Mouse (Mus musculus) hindbrain, embryonic 10.5 days (tissue): Measurements from ENCODE around the gene 4930467E23Rik. TPM values are rescaled to one million over a fixed set of nuclear protein-coding genes. Genes with fewer than 3 reads are reported as not detected.
"Not testable (repeated sequence)": the region's sequence is repeated elsewhere in the genome, so short reads cannot be mapped to it uniquely, and the experiment has no call there.

Experiments
- DNase-seq: peaks from one replicate; pipeline ENCODE4 v3.0.0-alpha.2; 2017; ENCODE audit warnings: low spot score
- H3K27ac ChIP-seq: fragments of 300-500 bp; sonication (generic); 2 replicates; pipeline ENCODE4 v1.5.1; 2016; ENCODE audit warnings: mild to moderate bottlenecking, moderate library complexity
- H3K27me3 ChIP-seq: fragments of 300-500 bp; sonication (generic); 2 replicates; pipeline ENCODE4 v1.6.1; 2016; ENCODE audit warnings: mild to moderate bottlenecking; ENCODE audit not compliant: poor library complexity, insufficient read depth, severe bottlenecking
- H3K36me3 ChIP-seq: fragments of 300-500 bp; sonication (generic); 2 replicates; pipeline ENCODE4 v1.6.1; 2016; ENCODE audit warnings: mild to moderate bottlenecking, moderate library complexity
- H3K4me1 ChIP-seq: fragments of 300-500 bp; sonication (generic); replicated peaks from 2 replicates; pipeline ENCODE4 v1.6.1; 2016; ENCODE audit warnings: mild to moderate bottlenecking
- H3K4me3 ChIP-seq: fragments of 300-500 bp; sonication (generic); 2 replicates; pipeline ENCODE4 v1.5.1; 2016; ENCODE audit warnings: mild to moderate bottlenecking, moderate library complexity
- H3K9me3 ChIP-seq: fragments of 300-500 bp; sonication (generic); 2 replicates; pipeline ENCODE4 v1.6.1; 2016; ENCODE audit warnings: mild to moderate bottlenecking, moderate library complexity
- WGBS: fragments of 180-500 bp; shearing (Covaris S2); methylation state at CpG from one replicate; pipeline ENCODE4 v1.1.7; 2016; 5-methylcytosine and 5-hydroxymethylcytosine counted together
- polyA plus RNA-seq: library from polyadenylated mRNA; unstranded; fragments of >200 nt; fragmentation: Nextera tagmentation; extraction: Ambion mirVana; gene quantifications from 2 replicates; pipeline ENCODE4 v1.2.1, GENCODE M21; 2016

The 4930467E23Rik gene
- polyA plus RNA-seq, 1 experiment from 2014 or later, result 0.07 TPM

DNA sequence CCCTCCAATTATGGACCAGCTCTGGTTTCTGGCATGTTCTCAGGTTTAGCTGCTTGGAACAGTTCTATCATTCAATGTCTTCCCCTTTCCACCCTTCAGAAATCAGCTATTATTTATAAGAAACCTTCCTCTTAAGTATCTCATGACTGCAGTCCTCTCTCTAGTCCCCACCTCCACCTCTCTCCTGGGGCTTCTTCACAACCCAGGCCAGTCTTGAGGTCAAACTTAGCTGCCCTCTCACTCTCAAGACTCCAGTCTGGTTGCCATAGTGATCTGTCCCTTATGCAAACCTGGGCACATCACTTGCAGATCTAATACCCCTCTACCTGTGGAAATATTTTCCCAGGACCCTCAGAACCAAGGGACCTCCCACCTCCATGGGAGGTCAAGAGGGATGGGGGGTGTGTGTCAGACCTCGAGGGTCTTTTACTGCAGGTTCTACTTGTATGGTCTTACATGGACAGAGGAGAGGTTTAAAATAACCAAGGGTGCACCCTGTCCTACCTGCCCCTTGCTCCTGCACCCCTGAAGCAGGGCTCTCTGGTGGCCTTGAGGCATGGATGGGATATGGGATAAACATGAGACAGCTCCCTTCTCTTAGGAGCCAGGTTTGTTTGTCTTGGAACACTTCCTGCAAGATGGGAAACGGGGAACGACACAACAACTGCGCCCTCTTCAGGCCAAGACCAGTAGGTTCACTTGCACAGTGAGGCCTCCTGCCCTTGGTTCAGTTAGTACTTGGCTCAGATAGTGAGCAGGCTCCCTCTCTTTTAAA, 24.7 kb upstream of the 4930467E23Rik start:
- DNase-seq, H3K4me3 ChIP-seq, H3K4me1 ChIP-seq, H3K27me3 ChIP-seq, H3K27ac ChIP-seq, H3K36me3 ChIP-seq: not testable (repeated sequence)
- H3K9me3 ChIP-seq, result peaks cover 17% of the 10 kb centered on the region
- WGBS, result 52% methylated on average over 4 of the region's 4 CpGs

DNA sequence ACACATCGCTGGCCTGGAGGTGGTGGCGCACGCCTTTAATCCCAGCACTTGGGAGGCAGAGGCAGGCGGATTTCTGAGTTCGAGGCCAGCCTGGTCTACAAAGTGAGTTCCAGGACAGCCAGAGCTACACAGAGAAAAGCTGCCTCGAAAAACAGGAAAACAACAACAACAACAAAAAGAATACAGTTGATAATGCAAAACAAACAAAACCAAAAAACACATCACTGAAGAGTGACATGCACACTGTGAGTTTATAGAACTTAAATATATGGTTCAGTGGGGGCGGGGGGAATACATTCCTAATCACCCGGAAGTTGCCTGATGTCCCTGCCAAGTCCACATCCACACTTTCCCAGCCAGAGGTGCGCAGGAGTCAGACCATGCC, 24.2 kb upstream of the 4930467E23Rik start:
- not testable (repeated sequence) for H3K27me3 ChIP-seq, H3K4me3 ChIP-seq, H3K36me3 ChIP-seq, H3K27ac ChIP-seq, H3K4me1 ChIP-seq, DNase-seq
- 77% methylated on average over 9 of the region's 9 CpGs for WGBS
- H3K9me3 ChIP-seq, result peaks cover 17% of the 10 kb centered on the region

DNA sequence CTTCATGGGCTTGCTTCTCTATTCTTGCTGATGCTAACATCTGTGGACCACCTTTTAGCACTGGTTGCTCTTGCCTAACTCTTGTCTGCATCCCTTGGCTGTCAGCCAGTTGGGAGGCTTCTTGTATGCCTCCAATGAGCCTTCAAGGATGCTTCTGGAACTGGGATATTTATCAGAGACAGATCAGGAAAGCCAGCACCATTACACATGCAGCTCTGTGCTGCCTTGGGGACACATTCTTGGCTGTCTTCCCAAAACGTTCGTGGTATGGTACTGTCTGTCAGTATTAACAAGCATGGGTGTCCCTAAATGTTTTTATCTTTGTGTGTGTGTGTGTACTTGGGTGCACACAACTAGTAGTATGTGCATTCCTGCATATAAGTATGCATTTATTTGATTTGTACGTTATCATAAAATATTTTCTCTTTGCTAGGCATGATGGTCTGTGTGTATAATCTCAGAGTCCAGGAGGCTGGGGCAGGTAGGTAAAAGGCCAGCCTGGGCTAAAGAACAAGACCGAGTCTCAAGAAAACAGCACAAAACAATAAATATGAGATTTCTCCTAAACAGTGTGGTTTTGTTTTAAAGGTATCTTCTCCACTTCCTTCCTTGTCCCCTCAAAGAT, 23.2 kb upstream of the 4930467E23Rik start:
- H3K27me3 ChIP-seq, H3K27ac ChIP-seq, H3K4me1 ChIP-seq, H3K36me3 ChIP-seq, DNase-seq, H3K4me3 ChIP-seq: not testable (repeated sequence)
- 87% methylated on average over 4 of the region's 4 CpGs for WGBS
- peaks cover 17% of the 10 kb centered on the region for H3K9me3 ChIP-seq

DNA sequence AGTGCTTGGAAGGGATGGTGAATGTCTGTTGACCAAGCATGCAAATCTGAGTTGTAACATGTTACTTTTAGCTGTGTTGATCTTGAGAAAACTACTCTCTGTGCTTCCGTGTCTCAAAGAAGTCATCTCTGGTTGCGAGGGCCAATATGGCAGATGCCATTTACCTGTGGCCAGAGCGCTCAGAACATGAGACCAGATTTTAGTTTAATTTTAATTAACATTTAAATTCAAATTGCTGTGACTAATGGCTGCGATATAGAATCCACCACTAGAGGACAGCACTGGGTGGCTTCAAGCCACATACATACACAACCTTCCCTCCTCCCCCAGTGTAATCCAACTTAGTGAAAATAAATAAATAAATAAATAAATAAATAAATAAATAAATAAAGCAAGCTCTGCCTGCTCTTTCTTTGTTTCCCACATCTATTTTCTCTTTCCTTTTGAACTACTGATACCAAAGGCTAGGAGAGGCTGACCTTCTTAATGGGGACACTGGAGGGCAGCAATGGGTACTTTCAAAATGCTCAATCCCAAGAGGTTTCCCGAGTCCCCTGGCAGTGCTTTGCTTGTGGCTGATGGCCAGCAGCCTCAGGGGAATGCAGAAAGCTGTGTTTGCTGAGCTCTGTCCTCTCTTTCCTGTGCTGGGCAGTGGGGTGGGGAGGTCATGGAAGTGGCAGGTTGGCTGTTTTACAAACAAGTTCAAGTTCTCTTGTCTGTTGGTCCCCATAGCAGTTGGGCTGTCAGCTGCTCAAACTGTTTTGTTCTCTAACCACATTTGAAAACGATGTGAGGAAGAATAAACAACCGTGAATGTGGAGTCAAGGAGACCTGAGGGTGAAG, 22.2 kb upstream of the 4930467E23Rik start:
- H3K9me3 ChIP-seq, result peaks cover 17% of the 10 kb centered on the region
- H3K36me3 ChIP-seq, H3K4me3 ChIP-seq, H3K27ac ChIP-seq, H3K4me1 ChIP-seq, H3K27me3 ChIP-seq: not testable (repeated sequence)
- 75% methylated on average over 7 of the region's 7 CpGs for WGBS
- peak; percentile 35 for DNase-seq

DNA sequence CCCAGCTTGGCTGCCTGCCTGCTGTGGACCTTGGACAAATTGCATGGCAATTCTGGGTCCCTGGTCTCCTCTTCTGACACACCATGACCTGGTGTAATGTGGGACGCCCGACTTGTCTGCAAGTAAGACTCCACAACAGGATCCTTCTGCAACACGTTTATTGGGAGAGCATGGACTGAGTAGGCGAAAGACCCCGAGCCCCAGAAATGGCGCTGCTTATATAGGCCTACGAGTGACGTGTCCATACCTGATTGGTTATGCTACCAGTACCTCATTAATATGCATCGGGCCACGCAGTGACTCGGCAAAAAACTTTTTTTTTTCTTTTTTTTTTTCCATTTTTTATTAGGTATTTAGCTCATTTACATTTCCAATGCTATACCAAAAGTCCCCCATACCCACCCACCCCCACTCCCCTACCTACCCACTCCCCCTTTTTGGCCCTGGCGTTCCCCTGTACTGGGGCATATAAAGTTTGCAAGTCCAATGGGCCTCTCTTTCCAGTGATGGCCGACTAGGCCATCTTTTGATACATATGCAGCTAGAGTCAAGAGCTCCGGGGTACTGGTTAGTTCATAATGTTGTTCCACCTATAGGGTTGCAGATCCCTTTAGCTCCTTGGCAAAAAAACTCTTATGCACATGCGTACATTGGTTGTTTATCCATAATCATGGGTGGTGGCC, 21.5 kb upstream of the 4930467E23Rik start:
- H3K27me3 ChIP-seq, H3K4me3 ChIP-seq, H3K27ac ChIP-seq, H3K4me1 ChIP-seq, DNase-seq, H3K36me3 ChIP-seq: not testable (repeated sequence)
- WGBS, result 81% methylated on average over 13 of the region's 15 CpGs
- H3K9me3 ChIP-seq, result peaks cover 17% of the 10 kb centered on the region

DNA sequence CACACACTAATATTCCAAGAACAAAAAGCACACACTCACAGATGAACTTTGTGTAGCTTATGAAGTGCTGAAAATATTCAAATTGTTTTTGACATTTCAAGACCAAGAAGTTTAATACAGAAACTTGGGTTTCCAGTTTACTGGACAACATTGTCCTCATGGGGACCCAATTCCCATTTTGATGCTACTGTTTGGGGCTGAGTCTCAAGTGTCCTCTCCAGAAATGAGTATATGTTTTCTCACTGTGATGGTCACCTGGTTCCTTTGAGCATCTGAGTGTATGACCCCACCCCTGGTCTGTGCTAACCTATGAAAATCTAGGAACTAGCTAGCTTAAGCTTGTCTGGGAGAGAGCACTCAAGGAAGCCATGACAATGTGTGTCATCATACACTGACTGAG, 20.4 kb upstream of the 4930467E23Rik start:
- not testable (repeated sequence) for H3K4me1 ChIP-seq, H3K27me3 ChIP-seq, H3K27ac ChIP-seq, H3K4me3 ChIP-seq, DNase-seq, H3K36me3 ChIP-seq
- peaks cover 20% of the 10 kb centered on the region for H3K9me3 ChIP-seq

DNA sequence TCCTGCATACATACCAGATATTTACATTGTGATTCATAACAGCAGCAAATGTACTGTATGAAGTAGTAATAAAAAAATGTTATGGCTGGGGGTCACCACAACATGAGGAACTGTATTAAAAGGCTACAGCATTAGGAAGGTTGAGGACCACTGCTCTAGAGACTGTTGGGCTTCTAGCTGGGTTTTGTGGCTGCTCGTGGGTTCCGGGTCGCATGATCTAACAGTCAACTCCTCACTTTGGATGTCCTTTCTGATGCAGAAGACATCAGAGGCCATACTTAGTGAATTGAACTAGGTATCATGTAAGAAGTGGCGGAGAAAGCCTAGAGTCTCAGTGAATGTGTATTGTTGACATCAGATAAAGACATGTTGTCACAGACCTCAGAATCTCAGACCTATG, 19.9 kb upstream of the 4930467E23Rik start:
- DNase-seq, H3K27me3 ChIP-seq, H3K36me3 ChIP-seq, H3K4me1 ChIP-seq, H3K27ac ChIP-seq, H3K4me3 ChIP-seq: not testable (repeated sequence)
- 87% methylated on average over 4 of the region's 4 CpGs for WGBS
- H3K9me3 ChIP-seq, result peaks cover 20% of the 10 kb centered on the region

DNA sequence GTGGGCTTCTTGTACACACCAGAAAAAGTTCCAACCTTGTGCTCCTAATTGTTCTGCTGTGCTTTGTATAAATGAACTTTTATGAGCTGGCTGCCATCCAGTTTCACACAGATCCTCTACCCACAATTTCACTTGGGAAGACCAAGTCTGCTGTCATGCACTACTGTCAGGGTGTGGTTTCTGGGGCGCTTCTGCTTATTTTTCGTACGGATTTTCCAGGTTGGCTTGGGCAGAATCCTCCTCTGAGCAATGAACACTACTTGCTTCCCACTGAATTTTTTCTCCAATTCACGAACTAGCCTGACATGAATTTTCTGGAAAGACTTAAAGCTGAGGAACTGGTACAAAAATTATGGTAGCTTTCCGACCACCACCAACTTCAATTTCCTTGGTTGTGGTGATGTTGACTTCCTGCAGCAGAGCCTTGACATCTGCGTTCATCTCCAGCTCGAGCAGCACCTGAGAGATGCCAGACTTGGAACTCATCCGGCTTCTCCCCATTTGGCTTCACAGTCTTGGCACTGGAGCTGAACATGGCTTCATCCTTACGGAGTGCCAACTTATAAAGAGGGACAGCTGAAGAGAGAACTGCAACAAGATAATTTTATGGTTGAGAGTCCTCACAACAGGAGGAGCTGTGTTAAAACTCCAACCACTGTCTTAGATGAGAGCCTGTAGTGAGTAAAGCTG, 18.1 kb upstream of the 4930467E23Rik start:
- not testable (repeated sequence) for H3K4me3 ChIP-seq, H3K36me3 ChIP-seq, DNase-seq, H3K27ac ChIP-seq, H3K27me3 ChIP-seq, H3K4me1 ChIP-seq
- peaks cover 20% of the 10 kb centered on the region for H3K9me3 ChIP-seq
- WGBS, result 87% methylated on average over 9 of the region's 9 CpGs

DNA sequence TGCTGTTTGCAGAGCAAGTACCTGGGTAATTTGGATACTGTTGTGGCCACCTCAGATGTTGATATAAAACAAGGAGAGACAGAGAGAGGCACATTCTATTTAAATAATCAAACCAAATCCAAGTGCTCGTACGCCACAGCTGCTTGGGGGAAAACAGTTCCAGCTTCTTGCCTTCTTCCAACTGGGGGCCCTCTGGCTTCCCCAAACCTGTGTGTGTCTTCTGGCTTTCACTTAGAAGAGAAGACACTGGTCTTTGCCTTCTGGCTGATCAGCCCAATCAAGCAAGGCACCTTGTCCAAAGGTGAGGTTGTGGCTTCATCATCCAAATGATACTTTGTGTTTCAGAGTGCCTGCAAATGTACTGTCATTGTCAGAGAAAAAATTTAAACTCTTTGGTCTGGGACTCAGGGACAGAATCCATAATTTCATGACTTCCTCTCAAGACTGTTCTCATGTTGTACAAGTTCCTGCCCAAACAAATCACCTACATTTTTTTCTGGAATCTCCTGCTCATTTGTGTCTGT, 17.1 kb upstream of the 4930467E23Rik start:
- H3K27me3 ChIP-seq, H3K36me3 ChIP-seq, DNase-seq, H3K4me3 ChIP-seq, H3K4me1 ChIP-seq, H3K27ac ChIP-seq: not testable (repeated sequence)
- peaks cover 14% of the 10 kb centered on the region for H3K9me3 ChIP-seq
- WGBS, result 69% methylated on average over 2 of the region's 2 CpGs

DNA sequence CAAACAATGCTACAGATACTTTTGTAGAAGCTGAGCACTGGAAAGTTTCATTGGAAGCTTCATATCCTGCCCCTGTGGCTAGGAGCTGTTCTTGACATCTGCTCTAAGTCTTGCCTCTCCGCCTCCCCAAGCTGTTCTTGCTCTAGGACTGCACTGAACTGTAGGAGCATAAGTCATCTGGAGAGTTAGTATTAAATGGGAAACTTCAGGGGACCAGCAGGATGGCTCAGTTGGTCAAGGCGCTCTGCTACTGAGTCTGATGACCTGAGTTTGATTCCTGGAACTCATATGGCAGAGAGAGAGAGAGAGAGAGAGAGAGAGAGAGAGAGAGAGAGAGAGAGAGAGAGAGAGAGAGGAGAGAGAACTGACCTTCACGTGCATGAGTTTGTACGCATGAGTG, 16.6 kb upstream of the 4930467E23Rik start:
- 83% methylated on average over 4 of the region's 4 CpGs for WGBS
- H3K9me3 ChIP-seq, result peaks cover 11% of the 10 kb centered on the region
- not testable (repeated sequence) for H3K27me3 ChIP-seq, H3K36me3 ChIP-seq, DNase-seq, H3K27ac ChIP-seq, H3K4me3 ChIP-seq, H3K4me1 ChIP-seq

DNA sequence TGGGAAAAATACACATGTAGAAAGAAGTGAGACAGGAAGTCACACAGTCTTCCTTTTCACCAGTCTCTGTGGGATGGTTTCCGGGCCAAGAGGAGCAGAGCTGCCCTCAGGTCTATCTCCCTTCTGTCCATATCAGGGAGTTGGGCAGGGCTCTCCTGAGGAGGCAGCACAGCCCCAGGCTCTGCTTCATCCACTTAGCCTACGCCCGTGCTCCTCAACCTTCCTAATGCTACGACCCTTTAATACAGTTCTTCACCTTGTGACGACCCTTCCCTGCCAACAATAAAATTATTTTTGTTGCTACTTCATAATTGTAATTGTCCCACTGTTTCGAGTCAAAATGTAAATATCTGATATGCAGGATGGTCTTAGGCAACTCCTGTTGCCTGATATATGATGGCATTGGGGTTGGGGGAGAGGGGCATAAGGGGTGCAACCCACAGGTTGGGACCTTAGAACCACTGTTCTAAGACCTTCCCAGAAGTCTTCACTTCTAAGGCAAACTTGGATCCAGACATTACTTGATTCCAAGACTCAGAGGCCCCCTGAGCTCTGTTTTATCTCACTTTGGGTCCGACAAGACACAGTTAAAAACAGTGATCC, 16.0 kb upstream of the 4930467E23Rik start:
- H3K4me3 ChIP-seq, DNase-seq, H3K4me1 ChIP-seq, H3K27ac ChIP-seq, H3K36me3 ChIP-seq, H3K27me3 ChIP-seq: not testable (repeated sequence)
- peaks cover 11% of the 10 kb centered on the region for H3K9me3 ChIP-seq
- 83% methylated on average over 7 of the region's 7 CpGs for WGBS

DNA sequence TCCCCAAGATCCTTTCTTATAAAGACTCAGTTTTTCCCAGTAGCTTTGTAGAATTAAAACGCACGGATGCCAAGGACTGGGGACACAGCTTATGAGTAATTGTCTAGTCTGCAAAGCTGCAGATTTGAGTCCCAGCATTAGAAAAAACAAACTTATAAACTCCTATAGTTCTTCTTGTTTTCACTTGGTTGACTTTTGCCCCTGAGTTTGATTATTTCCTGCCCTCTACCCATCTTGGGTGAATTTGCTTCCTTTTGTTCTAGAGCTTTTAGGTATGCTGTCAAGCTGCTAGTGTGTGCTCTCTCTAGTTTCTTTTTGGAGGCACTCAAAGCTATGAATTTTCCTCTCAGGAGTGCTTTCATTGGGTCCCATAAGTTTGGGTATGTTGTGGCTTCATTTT, 14.9 kb upstream of the 4930467E23Rik start:
- H3K36me3 ChIP-seq, H3K9me3 ChIP-seq, H3K4me3 ChIP-seq, H3K27ac ChIP-seq, H3K4me1 ChIP-seq, H3K27me3 ChIP-seq, DNase-seq: not testable (repeated sequence)
- 80% methylated on average over 2 of the region's 2 CpGs for WGBS
